Mouse (Mus musculus) megakaryocyte, embryonic 14.5 days (primary cell): ENCODE measurements around the gene Olfr1338.

Source experiments
- FLI1 ChIP-seq: IDR thresholded peaks from 2 replicates; pipeline ENCODE4 v1.6.1; 2012; ENCODE audit warnings: low read length, inconsistent platforms, mixed read lengths
- GATA1 ChIP-seq: IDR thresholded peaks from 3 replicates; pipeline ENCODE4 v1.6.1; 2012; ENCODE audit warnings: mixed read lengths, low read length, inconsistent platforms, borderline replicate concordance

DNA sequence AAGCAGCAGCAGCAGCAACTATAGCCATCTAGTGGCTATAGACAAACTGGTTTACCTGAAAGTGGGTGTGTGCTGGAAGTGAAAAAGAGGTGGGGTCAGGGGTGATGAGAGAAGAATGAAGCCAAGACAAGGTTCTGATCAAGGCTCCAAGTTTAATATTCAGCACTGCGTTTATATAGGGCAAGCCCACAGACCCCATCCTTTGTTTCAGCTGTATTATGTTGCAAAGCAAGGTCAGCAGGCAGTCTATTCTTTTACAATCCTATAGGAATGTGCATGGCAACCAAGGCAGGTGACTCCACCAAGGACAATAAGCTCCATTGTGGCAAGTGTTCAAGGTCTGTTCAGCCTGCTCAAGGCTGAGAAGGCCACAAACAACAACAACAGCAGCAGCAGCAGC, 46.9 kb downstream of the Olfr1338 start:
- TF ChIP-seq FLI1, result no peak
- no peak for TF ChIP-seq GATA1
